Mouse (Mus musculus) frontal cortex, adult 2 months (tissue): ENCODE measurements around the gene Tmem120a. TPM values are rescaled to one million over a fixed set of nuclear protein-coding genes. Genes with fewer than 3 reads are reported as not detected.

ENCODE experiments used
- DNase-seq, 2 experiments: peaks; one replicate each; pipeline ENCODE4 v3.0.0; 2022; ENCODE audit warnings: low spot score in 1 of 2; ENCODE audit errors: extremely low spot score in 1 of 2
- polyA plus RNA-seq: library from polyadenylated mRNA; depleted of rRNA; stranded (reverse); fragments of >200 nt; gene quantifications from 2 replicates; pipeline ENCODE4 v1.2.3, GENCODE M21; 2012

Tmem120a gene
- polyA plus RNA-seq, 1 experiment = 13.0 TPM

DNA sequence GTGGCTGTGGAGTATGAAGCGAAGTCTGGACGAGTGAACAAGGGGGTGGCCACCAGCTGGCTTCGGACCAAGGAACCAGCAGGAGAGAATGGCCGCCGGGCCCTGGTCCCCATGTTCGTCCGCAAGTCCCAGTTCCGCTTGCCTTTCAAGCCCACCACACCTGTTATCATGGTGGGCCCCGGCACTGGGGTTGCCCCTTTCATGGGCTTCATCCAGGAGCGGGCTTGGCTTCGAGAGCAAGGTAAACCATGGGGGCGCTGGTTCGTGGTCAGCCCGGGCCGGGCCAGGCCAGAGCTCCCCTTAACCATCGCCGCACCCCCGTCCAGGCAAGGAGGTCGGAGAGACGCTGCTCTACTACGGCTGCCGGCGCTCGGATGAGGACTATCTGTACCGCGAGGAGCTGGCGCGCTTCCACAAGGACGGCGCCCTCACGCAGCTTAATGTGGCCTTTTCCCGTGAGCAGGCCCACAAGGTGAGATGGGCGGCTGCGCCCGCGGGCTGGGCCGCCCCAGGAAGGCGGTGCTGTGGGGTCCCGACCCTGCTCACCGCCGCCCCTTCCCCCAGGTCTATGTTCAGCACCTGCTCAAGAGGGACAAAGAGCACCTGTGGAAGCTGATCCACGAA lies 10.1 kb downstream of the Tmem120a start:
- DNase-seq = no peak

DNA sequence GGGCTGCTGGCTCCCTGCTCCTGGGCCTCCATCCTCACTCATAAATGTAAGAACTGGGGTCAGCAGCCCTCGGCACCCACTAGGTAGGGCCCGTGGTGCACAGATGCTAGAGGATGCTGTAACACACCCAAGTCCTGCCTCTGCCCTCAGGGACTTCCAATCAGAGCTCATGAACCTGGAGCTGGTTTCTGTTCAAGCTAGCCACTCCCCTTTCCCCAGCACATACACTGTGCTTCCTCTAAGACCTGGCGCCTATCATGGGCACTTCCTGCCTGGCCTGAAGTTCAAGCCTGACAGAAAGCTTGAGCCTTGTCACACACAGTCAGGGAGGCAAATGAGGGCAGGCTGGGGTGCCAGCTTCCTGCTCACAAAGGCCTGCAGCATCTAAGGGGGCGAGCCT lies 11.2 kb downstream of the Tmem120a start:
- DNase-seq = no peak

DNA sequence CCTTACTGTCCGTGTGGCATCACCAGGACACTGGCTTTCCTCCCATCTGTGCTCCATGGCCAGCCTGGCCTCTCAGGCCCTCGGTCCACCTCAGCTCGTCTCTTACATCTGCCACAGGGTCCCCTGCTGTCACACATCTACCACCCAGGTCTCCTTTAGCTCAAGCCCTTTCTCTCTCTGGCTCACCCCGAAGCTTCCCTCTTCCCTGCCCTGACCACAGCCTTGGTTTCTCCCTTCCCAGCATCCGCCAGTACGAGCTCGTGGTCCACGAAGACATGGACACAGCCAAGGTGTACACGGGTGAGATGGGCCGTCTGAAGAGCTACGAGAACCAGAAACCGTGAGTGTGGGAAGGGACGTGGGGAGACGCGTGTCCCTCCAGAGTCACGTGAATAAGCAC lies 12.9 kb downstream of the Tmem120a start:
- no peak for DNase-seq

DNA sequence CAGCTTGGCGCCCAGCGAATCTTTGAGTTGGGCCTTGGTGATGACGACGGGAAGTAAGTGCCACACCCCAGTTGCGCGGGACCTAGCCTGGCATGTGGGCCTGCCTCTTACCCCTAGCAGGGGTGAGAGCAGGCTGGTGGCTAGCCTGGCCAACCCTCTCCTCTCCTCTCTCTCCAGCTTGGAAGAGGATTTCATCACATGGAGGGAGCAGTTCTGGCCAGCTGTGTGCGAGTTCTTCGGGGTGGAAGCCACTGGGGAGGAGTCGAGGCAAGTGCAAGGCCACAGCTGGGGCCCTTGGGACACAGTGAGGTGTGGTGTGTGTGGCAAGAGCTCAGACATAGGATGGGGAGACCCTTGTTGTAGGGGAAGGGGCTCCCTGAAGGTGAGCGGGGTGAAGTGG lies 13.3 kb downstream of the Tmem120a start:
- DNase-seq = no peak

DNA sequence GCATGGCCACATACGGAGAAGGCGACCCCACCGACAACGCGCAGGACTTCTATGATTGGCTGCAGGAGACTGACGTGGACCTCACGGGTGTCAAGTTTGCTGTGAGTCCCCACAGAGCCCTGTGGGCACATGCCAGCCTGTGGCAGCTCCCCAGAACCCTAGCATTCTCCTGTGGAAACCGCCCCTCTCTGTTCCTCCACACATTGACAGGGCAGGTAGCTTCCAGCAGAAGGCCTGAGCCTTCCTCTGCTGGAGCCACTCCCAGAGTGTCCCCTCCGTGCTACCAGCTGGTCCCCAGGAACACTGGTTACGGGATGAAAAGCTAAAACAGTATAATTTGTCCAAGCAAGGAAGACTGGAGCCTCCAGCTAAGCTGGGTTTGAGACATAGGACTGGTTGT lies 14.0 kb downstream of the Tmem120a start:
- DNase-seq = no peak

DNA sequence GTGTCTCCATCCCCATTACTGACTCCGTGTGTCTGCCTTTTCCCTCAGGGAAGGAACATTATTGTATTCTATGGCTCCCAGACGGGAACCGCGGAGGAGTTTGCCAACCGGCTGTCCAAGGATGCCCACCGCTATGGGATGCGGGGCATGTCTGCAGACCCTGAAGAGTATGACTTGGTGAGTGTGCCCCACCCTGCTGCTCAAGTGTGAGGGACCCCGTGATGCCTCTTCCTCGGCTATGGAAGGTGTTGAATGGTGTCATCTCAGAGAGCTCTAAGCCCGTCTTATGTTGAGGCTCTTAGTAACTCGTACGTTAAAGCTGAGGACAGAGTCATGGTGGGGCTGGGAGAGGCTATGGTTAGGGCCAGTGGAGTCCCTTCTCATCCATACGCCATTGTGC lies 14.9 kb downstream of the Tmem120a start:
- no peak for DNase-seq

DNA sequence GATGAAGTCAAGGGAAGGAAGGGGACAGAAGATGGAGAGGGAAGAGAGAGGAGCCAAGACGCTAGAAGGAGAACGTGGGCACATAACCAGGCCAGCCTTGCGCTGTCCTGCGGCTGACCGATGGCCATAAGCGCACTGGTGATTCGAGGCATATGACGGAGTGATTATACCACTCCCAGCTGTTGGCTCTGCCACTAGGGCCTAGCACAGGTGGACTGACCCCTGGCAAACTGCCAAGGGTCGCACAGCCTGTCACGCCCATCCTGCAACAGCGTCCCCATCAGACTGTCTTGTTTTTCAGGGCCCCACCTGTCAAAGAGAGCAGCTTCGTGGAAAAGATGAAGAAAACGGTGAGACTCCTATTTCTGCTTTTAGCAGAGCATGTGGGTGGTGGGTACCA lies 15.9 kb downstream of the Tmem120a start:
- no peak for DNase-seq

DNA sequence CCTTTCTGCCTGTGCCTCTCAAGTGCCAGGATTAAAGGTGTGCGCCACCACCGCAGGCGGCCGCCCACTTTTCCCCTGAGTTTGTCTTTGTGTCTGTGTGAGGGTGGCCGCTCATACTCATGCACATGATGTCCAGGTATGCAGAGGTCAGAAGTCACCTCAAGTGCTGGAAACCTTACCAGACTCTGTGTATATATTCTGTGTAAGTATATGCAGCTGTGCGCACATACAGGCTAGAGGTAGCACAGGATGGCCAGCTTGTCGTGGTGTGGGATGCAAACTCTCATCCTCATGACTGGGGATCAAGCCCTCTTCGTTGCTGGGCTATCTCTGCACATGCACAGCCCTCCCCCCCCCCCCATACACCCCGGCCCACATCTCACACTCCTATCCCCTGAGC lies 16.4 kb downstream of the Tmem120a start:
- no peak for DNase-seq

DNA sequence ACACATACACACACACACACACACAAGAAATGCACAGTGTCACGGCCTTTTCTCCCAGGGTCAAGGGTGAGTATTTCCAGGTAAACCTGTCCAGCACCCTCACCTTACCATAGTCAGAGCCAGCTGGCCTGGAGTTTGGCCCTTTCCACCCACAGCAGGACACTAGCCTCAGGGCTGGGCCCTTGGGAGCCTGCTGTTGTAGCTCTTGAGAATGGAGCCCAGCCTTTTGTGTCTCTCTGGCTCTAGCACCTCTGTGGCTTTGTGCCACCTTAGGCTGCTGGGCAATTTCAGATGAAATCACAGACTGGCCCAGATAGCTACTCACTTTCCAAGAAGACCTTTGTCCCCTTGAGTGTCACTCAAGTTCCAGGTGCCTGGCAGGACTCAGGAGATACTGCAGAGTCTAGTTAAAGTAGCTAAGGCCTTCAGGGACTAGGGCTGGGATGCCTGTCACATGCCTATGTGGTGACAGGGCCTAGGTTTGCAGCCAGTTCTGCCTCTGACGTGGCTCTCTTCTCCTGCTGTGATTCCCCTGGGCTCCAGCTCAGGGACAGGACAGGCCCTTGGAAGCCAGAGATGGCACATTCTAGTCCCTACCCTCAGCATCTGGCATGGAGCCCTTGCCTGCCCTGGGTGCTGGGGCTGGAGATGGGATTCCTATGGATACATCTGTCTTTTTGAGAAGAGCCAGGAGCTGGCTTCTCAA lies 17.5 kb downstream of the Tmem120a start:
- DNase-seq = no peak

DNA sequence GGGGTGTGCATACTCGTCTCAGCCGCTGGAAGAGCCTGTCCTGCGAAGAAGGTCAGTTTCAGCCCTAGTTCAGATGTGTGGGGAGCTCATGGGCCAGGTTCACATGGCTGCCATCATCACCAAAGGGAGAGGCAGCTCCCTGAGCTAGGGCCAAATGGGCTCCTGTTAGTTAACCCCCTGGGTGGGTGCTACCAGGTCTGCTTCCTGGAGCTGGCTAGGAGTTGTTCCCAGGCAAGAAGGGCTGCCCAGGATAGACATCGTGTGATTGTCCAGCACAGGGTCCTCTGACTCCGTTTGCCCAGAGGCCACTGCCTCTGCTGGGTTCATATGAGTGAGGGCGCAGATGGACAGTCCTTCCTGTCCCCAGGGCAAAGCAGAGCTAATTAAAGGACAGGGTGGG lies 18.3 kb downstream of the Tmem120a start:
- DNase-seq = no peak

DNA sequence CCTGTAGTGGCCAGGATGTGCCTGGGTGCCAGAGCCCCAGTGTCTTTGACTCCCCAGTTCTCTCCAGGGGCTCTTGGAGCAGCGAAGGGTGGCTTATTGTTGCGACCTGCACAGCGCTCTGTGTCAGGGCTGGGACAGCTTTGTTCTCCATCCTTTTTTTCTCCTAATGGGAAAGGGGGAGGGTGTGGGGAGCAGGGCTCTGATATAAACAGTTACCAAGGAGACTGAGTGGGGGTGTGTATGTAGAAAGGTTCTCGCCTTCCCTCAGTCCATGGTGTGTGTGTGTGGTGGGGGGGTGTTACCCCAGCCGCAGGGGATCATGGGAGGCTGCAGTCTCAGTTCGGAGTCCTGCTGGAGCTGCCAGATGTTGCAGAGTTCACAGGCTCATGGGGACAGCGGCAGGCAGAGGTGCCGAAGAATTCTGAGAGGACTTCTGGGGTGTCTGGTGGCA lies 18.8 kb downstream of the Tmem120a start:
- DNase-seq = peak; percentile 38 to 76

DNA sequence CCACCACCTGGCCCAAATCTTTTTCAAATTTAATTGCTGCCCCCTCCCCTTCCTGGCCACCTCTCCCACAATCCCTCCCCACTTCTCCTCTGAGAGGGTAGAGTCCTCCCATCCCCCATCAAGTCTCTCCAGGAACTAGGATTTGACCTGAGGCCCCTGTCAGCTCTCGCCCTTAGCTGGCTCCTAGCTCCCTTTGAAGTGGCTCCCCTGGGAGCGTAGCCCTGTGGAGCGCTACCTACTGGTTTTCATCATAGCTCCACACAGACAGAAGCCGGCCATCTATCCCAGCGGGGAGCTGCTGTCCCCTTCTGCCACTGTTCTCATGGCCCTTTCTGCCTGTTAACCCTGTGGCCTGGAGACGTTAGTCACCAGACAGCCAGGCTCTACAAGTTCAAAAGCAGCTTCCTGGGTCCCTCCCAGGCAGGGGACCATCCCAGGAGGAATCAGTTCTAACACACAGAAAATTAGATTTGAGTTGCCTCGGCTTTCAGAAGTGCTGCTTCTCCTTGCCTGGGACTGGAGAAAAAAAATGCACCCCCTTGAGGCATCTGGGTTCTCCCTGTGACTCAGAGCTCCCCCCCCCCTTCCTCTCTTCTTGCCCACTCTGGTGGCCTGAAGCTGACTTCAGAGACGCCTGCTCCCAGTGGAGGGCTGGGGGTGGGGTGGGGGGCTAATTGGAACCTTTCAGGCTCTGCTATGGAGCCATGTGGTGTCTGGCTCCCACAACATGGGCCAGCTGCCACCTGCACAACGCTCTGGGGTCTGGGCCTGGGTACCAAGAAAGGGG lies 19.5 kb downstream of the Tmem120a start:
- DNase-seq = no peak

DNA sequence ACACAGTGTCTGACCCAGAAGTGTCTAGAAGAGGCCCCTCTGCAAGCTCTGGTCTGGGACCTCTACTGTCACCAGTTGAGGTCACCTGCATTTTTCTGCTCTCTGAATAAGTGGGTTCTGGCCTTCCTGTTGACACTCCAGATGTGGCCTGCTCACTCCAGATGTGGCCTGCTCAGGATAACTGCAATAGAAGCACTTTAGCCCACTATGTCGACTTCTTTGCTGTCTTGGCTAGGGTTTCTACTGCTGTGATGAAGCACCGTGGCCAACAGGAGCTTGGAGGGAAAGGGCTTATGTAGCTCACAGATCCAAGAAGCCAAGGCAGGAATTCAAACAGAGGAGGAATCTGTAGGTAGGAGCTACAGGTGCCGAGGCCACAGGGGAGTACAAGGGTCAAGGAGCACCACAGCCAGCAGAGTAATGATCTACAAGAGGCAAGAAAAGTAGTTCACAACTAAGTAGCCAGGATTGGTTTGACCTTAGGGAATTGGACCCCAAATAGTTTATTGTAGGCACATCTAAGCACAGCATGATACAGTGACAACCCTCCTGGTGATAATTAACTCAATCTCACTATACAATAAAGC lies 21.0 kb downstream of the Tmem120a start:
- DNase-seq = no peak

DNA sequence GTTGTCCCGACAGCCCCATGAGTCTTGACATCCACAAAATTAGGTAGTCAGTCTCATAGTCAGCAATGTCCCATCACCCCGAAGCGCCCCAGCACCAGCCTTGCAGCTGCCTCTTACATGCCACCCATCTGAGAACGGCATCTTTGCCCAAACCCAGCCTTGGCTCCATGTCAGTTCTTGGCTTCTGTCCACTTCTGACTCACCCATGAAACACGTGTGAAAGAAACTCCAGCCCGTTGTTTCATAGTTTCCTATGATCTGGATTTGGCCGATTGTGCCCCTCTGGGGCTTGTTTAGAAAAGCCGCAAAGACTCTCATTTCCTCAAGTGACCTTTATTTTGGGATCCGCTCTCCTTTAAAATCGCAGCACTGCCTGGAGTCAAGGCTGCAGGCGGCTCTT lies 22.1 kb downstream of the Tmem120a start:
- DNase-seq = peak in 1 of 2 experiments; percentile 72

DNA sequence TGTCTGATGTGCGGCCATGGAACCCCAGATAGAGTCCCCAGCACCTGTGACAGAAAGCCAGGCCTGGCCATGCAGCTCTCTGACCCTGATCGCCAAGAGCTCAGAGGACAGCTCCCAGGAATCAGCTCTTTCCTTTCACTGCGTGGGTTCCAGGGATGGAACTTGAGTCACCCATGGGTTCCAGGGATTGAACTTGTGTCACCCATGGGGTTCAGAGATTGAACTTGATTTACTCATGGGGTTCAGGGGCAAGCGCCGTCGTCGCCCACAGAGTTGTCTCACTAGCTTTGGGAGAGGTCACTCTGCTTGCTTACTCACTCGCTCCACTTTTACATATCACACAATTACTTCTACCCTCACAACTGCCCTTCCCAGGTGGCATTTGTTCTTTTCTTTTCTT lies 23.2 kb downstream of the Tmem120a start:
- DNase-seq = no peak

DNA sequence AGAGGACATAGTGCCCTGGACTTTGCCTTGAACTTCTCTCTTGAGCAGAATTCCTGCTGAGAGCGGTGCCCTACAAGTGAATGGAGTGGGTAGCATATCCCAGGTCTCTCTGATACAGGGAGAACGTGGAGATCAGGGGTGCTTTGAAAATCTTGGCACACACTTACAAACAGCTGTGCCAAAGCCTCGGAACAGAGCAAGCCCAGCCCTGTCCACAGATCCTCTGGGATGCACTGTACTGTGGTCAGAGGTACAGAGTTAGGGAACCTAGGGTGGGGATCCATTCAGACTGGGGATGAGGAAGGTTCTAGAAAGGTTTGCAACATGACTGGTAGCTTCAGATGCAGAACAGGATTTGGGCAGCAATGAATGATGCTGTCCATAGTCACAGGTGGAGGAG lies 24.1 kb downstream of the Tmem120a start:
- DNase-seq = no peak

DNA sequence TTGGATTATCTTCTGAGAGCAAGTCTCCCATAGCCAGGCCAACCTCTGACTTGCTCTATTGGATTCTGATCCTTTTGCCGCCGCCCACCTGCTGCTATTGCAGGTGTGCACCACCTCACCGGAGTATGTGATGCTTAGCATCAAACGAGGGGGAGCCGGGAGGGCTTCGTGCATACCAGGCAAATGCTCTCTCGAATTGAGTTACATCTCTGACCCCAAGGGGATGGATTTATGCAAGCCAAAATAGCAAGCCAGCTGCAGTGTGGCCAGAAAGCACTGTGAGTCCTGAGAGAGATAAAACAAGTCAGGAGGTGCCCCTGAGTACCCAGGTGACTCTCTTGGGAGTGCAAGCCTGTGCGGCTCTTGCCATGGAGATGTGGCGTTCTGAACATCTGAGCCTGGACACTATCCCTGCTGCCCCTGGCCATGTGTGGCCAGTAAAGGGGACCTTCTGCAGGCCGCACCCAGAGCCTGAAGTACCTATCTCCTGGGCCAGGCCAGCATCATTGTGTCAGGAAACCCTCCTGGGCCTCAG lies 24.6 kb downstream of the Tmem120a start:
- DNase-seq = no peak

DNA sequence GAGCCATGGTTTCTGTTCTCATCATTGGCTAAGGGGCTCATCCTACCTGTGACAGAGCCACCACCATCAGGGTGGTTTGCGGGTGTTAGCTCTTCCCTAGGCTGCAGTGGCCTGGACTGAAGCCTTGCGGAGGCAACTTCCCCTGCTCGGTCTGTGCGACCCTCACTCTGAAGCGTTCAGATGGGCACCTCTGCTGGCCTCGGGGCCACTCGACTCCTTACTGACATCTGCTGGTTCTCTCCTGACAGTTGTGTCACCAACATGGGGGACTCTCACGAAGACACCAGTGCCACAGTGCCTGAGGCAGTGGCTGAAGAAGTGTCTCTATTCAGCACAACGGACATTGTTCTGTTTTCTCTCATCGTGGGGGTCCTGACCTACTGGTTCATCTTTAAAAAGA lies 28.6 kb downstream of the Tmem120a start:
- no peak for DNase-seq

DNA sequence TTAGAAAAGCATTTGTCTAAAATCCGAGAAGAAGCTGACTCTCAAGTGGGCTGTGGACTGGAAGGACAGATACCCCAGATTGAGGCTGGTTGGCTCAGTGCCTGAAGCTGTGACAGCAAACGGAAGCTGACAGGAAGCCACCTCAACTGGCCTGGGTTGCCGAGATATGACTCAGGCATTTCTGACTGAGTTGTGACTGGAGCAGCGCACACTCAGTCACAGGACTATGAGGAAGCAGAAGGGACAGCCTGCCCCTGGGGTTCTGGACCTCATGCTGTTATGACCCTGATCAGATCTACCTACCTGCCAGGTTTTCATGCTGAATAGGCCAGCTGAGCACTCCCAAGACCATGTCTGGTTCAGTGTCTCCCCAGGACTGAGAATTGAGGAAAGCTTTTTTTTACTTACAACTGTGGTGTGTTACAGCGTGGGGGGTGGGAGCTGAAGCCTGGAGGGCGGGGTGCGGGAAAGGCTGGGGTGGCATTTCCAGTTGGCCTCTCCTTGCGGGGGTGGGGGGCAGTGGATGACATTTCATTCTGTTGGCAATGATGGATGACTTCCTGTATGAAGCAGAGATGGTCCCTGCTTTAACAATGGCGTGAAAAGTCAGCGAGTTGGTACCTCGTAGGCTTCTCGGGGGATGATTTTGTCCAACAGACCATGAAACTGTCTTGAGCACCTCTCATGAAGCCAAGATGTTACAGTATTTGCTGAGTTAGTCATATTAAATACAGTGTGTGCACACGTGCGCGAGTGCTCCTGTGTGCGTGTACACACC lies 30.6 kb downstream of the Tmem120a start:
- DNase-seq = peak; percentile 45 to 77

DNA sequence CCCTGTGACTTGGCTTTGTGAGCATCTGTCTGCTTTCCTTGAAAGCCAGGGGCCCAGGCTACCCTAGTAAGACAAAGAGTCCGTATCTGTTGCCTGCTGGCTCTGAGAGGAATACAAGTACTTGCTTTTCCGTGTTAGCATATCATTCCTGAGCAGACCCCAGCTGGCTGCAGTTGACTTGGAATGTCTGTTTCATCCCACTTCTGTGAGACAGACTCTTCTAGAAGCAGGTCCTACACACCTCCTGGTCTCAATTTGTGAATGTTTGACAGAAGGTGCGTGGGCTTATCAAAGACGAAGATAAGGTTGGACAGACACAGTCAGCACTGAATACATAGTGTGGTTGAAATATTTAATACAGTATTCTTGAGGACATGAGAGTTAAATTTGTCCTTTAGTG lies 31.4 kb downstream of the Tmem120a start:
- DNase-seq = peak; percentile 73 to 84
